Mouse (Mus musculus): ENCODE measurements around the gene Olfr1512.

- no peak for TF ChIP-seq ZC3H11A (IDR thresholded peaks at IDR 0.05; ENCODE audit: borderline replicate concordance, low read depth, low read length)
- TF ChIP-seq MAFK (IDR thresholded peaks at IDR 0.05; ENCODE audit: insufficient read depth, low read depth, low read length), result no peak
- TF ChIP-seq ZNF384 (IDR thresholded peaks at IDR 0.05; ENCODE audit: low read depth, low read length), result no peak
These were observed 10.2 kb downstream of the Olfr1512 start for GRCm38 (mm10) chr14:52368741-52369140.
